Mouse (Mus musculus): ENCODE data around the gene Methig1.

The Methig1 gene

DNA sequence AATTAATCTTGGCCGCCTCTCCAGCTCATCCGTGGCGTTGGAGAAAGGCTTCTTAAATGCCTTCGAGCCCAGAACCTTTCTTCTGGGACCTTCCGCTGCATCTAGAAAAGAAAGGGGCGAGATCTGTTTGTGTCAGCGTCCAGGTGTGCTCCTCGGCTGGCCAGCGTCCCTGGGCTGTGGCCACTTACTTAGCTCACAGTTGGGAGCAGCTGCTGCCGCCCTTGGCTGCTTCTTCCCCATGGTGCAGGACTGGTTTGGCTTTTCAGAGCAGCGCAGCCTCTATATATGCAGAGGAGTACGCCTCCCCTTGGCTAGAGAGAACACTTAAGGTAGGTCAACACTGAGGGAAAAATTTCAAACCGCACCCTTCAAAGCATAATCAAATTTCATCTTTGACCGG lies 71.0 kb downstream of the Methig1 start:
- DNase-seq (ENCODE audit: low spot score) = no peak

DNA sequence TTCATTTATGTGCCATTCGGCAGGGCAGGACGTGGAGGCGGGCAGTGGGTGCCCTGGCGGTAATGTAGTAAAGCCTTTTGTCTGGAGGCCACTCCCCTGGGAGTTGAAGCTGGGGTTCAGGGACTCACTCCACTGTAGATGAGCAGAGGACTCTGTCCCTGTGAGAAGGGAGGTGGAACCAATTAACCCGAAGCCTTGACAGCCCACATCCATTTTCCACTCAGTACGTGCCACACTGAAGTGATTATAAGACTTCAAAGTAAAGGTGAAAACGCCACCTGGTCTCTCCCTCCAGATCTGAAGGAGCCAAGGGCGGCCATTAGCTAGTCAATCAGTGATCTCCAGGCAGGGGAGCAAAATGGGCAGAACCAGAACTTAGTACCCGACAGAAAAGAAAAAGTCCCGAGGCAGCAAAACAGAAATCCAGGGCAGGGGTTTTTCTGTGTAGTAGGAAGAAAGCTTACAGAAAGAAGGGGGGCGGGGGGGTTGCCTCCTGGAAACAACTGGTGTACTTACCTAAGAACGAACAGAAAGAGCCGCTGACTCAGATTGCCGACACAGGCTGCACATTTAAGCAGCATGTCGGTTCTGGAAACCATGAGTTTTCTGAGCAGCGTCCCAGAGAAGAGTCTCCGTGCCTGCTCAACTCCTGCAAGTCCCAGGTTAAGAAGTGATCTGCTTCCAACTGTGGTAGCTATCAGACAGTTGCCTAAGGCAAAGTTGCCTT lies 71.6 kb downstream of the Methig1 start, which contains the start of gene Slc11a2:
Gene Slc11a2, minus strand, starts transcription at position 677 of the 727 bp plus-strand sequence.
- DNase-seq (ENCODE audit: low spot score) = no peak

DNA sequence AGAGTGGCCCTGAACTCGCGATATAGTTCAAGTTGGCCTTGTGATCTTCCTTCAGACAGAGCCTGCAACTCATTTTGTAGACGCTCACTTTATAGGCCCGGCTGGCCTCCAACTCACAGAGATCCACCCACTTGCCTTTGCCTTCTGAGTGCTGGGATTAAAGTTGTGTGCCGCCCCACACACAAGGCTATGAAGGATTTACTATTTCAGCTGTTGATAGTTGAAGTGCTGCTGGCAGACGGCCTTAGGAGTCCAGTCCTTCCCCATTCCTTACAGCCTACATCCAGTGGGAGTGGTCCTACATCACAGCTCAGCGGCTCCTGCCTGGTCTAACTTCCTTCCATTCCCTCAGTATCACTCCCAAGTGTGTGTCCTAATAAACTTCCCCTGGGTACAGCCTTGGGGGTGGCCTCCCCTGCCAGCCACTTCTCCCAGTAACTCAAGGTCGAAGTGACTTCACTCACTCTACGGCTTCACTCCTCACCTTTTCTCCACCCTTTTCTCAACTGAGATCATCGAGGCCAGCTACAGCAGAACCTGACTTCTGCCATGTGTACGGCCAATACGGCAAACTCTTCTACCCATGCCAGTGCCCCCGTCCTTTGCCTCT lies 75.5 kb downstream of the Methig1 start:
- DNase-seq (ENCODE audit: low spot score) = no peak

DNA sequence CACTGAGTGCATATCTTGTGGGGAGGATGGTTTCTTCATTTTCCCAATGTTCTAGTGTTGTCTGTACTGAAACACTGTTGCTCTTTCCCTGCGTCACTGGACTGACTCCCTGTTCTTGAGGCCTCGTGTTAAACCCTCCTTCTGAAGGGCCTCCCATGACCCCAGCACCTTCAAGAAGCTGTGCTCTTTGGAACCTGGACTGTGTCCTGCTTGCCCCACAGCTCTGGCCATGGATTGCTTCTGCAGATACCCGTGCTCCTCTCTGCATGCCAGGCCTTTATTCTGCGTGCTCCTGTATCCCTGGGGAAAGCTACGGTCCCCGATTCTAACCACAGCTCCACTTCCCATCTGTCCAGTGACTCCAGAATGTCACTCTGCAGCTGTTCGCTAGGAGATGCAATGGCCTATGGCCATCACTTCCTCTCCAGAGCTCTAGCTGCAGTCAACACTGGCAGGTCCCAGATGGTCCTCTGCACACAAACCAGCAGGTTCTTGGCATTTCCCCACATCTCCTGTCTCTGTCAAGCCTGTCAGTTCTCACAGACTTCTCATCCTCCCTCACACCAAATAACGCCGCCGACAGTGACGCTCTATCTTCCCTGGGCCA lies 77.1 kb downstream of the Methig1 start:
- DNase-seq (ENCODE audit: low spot score) = no peak

DNA sequence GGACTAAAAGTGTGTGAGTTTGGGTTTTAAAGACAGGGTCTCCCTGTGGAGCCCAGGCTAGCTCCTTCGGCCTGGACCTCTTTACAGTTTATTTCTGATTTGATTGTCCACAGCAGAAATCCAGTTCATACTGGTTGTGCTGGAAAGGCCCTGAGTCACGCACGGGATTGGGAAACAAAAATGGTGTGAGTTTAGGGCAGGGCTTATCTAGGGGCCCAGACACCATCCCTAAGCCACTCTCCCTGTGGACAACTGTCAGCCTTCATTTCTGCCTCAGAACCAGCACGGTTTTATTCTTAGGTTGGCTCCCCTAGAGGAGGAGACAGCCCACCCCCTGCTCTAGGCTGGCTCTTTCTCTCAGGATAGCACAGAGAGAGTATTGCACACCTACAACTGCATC lies 80.3 kb downstream of the Methig1 start:
- DNase-seq (ENCODE audit: low spot score) = no peak
